Mouse (Mus musculus): Measurements from ENCODE around the gene Timm23. TPM values are rescaled to one million over a fixed set of nuclear protein-coding genes. Genes with fewer than 3 reads are reported as not detected.
"Not testable (repeated sequence)": the region's sequence is repeated elsewhere in the genome, so short reads cannot be mapped to it uniquely, and the experiment has no call there.

Gene Timm23
- 251 and 260 TPM in 2 replicates for polyA plus RNA-seq (2015; fragmentation: Nextera tagmentation; extraction: Ambion mirVana)

- H3K27ac ChIP-seq (replicated peaks), result peak within 1 kb of the TSS; percentile 79
- peak within 1 kb of the TSS; percentile 69 for H3K4me3 ChIP-seq (replicated peaks)
- WGBS, result under 1% methylated on average over 75 of the region's 77 CpGs
- peaks cover 30% of the 10 kb centered on the region for H3K4me1 ChIP-seq
- H3K9ac ChIP-seq (replicated peaks), result peak within 1 kb of the TSS; percentile 77
- no peaks in the 10 kb centered on the region for H3K27me3 ChIP-seq (replicated peaks)
- no peaks in the 10 kb centered on the region for H3K9me3 ChIP-seq (replicated peaks)
- H3K36me3 ChIP-seq, result peaks cover 20% of the 10 kb centered on the region
- H3K4me2 ChIP-seq, result peak within 1 kb of the TSS; percentile 88
- ATAC-seq (ENCODE audit: low FRiP score), result peak; percentile 96
These were observed at the start of gene Timm23, which contains the start of gene Parg for GRCm38 (mm10) chr14:32201791-32202451. Gene Timm23, minus strand, starts transcription at chr14:32201898. Gene Parg, plus strand, starts transcription at chr14:32201949.

GRCm38 (mm10) chr14:32249616-32250015 lies 47.9 kb upstream of the Timm23 start:
- no peak for ATAC-seq (ENCODE audit: low FRiP score)
- H3K4me3 ChIP-seq (replicated peaks), result no peak overlapping the region
- no peak overlapping the region for H3K9ac ChIP-seq (replicated peaks)
- H3K4me2 ChIP-seq, result no peak overlapping the region
- H3K27me3 ChIP-seq (replicated peaks), result no peaks in the 10 kb centered on the region
- 65% methylated on average over 6 of the region's 6 CpGs for WGBS
- H3K9me3 ChIP-seq (replicated peaks), result no peaks in the 10 kb centered on the region
- H3K4me1 ChIP-seq, result 0 out of 2 replicates have a peak, but pooled peaks cover 4% of the 10 kb centered on the region
- peaks cover 13% of the 10 kb centered on the region; the same call in 1 of the 2 replicates for H3K36me3 ChIP-seq
- H3K27ac ChIP-seq (replicated peaks), result no peak overlapping the region

- no peak for ATAC-seq (ENCODE audit: low FRiP score)
- 10% methylated on average over 2 of the region's 2 CpGs for WGBS
- H3K27ac ChIP-seq (replicated peaks), result no peak overlapping the region
These were observed 44.3 kb upstream of the Timm23 start for GRCm38 (mm10) chr14:32246019-32246418.

GRCm38 (mm10) chr14:32242401-32242800 lies 40.7 kb upstream of the Timm23 start:
- Histone ChIP-seq H3K9ac (replicated peaks) (no peak overlapping the region), H3K4me3 (replicated peaks) (no peak overlapping the region), H3K27ac (replicated peaks) (no peak overlapping the region), H3K4me1 (0 out of 2 replicates have a peak, but pooled peaks cover 4% of the 10 kb centered on the region), H3K27me3 (replicated peaks) (no peaks in the 10 kb centered on the region), H3K9me3 (replicated peaks) (no peaks in the 10 kb centered on the region), H3K4me2 (no peak overlapping the region), H3K36me3 (peaks cover 28% of the 10 kb centered on the region)
- ATAC-seq (ENCODE audit: low FRiP score), result no peak
- 70% methylated on average over 4 of the region's 4 CpGs for WGBS

More at GRCm38 (mm10) chr14:32246019-32246418, 44.3 kb upstream of the Timm23 start:
- Histone ChIP-seq H3K4me2 (no peak overlapping the region), H3K27me3 (replicated peaks) (no peaks in the 10 kb centered on the region), H3K9me3 (replicated peaks) (no peaks in the 10 kb centered on the region), H3K36me3 (peaks cover 17% of the 10 kb centered on the region), H3K4me3 (replicated peaks) (no peak overlapping the region), H3K4me1 (0 out of 2 replicates have a peak, but pooled peaks cover 4% of the 10 kb centered on the region), H3K9ac (replicated peaks) (no peak overlapping the region)

- no peak for ATAC-seq (ENCODE audit: low FRiP score)
- WGBS, result 0% methylated on average over 2 of the region's 2 CpGs
- H3K27ac ChIP-seq (replicated peaks), result no peak overlapping the region
- H3K4me3 ChIP-seq (replicated peaks), result no peak overlapping the region
- H3K4me2 ChIP-seq, result no peak overlapping the region
- no peaks in the 10 kb centered on the region for H3K9me3 ChIP-seq (replicated peaks)
- H3K27me3 ChIP-seq (replicated peaks), result no peaks in the 10 kb centered on the region
- H3K4me1 ChIP-seq, result no peaks in the 10 kb centered on the region
- peaks cover 9% of the 10 kb centered on the region; the same call in 1 of the 2 replicates for H3K36me3 ChIP-seq
- H3K9ac ChIP-seq (replicated peaks), result no peak overlapping the region
These were observed 27.3 kb upstream of the Timm23 start for GRCm38 (mm10) chr14:32228996-32229395.

- Histone ChIP-seq H3K9ac (replicated peaks) (no peak overlapping the region), H3K27ac (replicated peaks) (no peak overlapping the region), H3K4me1 (no peaks in the 10 kb centered on the region), H3K36me3 (peaks cover 6% of the 10 kb centered on the region; the same call in 1 of the 2 replicates), H3K4me2 (no peak overlapping the region), H3K27me3 (replicated peaks) (no peaks in the 10 kb centered on the region), H3K4me3 (replicated peaks) (no peak overlapping the region), H3K9me3 (replicated peaks) (no peaks in the 10 kb centered on the region)
- ATAC-seq (ENCODE audit: low FRiP score), result no peak
These were observed 24.9 kb upstream of the Timm23 start for GRCm38 (mm10) chr14:32226601-32227000.

- peak; percentile 56 for ATAC-seq (ENCODE audit: low FRiP score)
- Histone ChIP-seq H3K4me1 (peaks cover 30% of the 10 kb centered on the region), H3K27ac (replicated peaks) (peak overlapping the region; percentile 79; the same call in 1 of the 2 replicates), H3K9me3 (replicated peaks) (no peaks in the 10 kb centered on the region), H3K27me3 (replicated peaks) (no peaks in the 10 kb centered on the region), H3K4me3 (replicated peaks) (peak overlapping the region; percentile 69), H3K36me3 (peaks cover 22% of the 10 kb centered on the region), H3K9ac (replicated peaks) (peak overlapping the region; percentile 77), H3K4me2 (peak overlapping the region; percentile 78)
- WGBS, result 0% methylated on average over 26 of the region's 26 CpGs
These were observed 344 bp downstream of the Timm23 start for GRCm38 (mm10) chr14:32201354-32201753.

GRCm38 (mm10) chr14:32193557-32193956 lies 8.1 kb downstream of the Timm23 start:
- H3K36me3 ChIP-seq, result peaks cover 46% of the 10 kb centered on the region
- WGBS, result 90% methylated on average over 5 of the region's 5 CpGs

GRCm38 (mm10) chr14:32192437-32192836 lies 9.3 kb downstream of the Timm23 start:
- peaks cover 48% of the 10 kb centered on the region for H3K36me3 ChIP-seq
- no peak for ATAC-seq (ENCODE audit: low FRiP score)

More at GRCm38 (mm10) chr14:32193557-32193956, 8.1 kb downstream of the Timm23 start:
- not testable (repeated sequence) for H3K27me3 ChIP-seq (replicated peaks); H3K4me3 ChIP-seq (replicated peaks); H3K9ac ChIP-seq (replicated peaks); H3K4me2 ChIP-seq; ATAC-seq (ENCODE audit: low FRiP score); H3K27ac ChIP-seq (replicated peaks); H3K9me3 ChIP-seq (replicated peaks); H3K4me1 ChIP-seq

GRCm38 (mm10) chr14:32191926-32192325 lies 9.8 kb downstream of the Timm23 start:
- ATAC-seq (ENCODE audit: low FRiP score), result no peak
- 95% methylated on average over 5 of the region's 5 CpGs for WGBS
- H3K4me2 ChIP-seq, result no peak overlapping the region
- H3K4me1 ChIP-seq, result no peaks in the 10 kb centered on the region
- peaks cover 49% of the 10 kb centered on the region for H3K36me3 ChIP-seq
- H3K27ac ChIP-seq (replicated peaks), result no peak overlapping the region
- H3K9me3 ChIP-seq (replicated peaks), result no peaks in the 10 kb centered on the region
- no peak overlapping the region for H3K9ac ChIP-seq (replicated peaks)
- no peak overlapping the region for H3K4me3 ChIP-seq (replicated peaks)
- no peaks in the 10 kb centered on the region for H3K27me3 ChIP-seq (replicated peaks)

More at GRCm38 (mm10) chr14:32192437-32192836, 9.3 kb downstream of the Timm23 start:
- no peak overlapping the region for H3K27ac ChIP-seq (replicated peaks)
- H3K9me3 ChIP-seq (replicated peaks), result no peaks in the 10 kb centered on the region
- 62% methylated on average over 3 of the region's 3 CpGs for WGBS
- no peak overlapping the region for H3K9ac ChIP-seq (replicated peaks)
- no peak overlapping the region for H3K4me3 ChIP-seq (replicated peaks)
- no peak overlapping the region for H3K4me2 ChIP-seq
- H3K4me1 ChIP-seq, result no peaks in the 10 kb centered on the region
- no peaks in the 10 kb centered on the region for H3K27me3 ChIP-seq (replicated peaks)

- Histone ChIP-seq H3K27me3 (replicated peaks) (no peaks in the 10 kb centered on the region), H3K4me3 (replicated peaks) (no peak overlapping the region), H3K27ac (replicated peaks) (no peak overlapping the region), H3K4me2 (no peak overlapping the region), H3K4me1 (no peaks in the 10 kb centered on the region), H3K9ac (replicated peaks) (no peak overlapping the region), H3K9me3 (replicated peaks) (no peaks in the 10 kb centered on the region), H3K36me3 (peaks cover 52% of the 10 kb centered on the region)
- no peak for ATAC-seq (ENCODE audit: low FRiP score)
- 89% methylated on average over 6 of the region's 6 CpGs for WGBS
These were observed 10.9 kb downstream of the Timm23 start for GRCm38 (mm10) chr14:32190627-32191391.

Data from neural tube, embryonic 15.5 days (tissue).